Mouse (Mus musculus): ENCODE measurements around the gene Olfr237-ps1.

- TF ChIP-seq POLR2A (IDR thresholded peaks at IDR 0.05; ENCODE audit: control insufficient read depth, extremely low read depth, insufficient read depth, low read length, poor library complexity) (no peak), CTCF (IDR thresholded peaks at IDR 0.05; ENCODE audit: borderline replicate concordance, control insufficient read depth, extremely low read depth, insufficient read depth, low read length, poor library complexity) (no peak)
Measured at GRCm38 (mm10) chr6:43178584-43179501, 32.5 kb downstream of the Olfr237-ps1 start.
